Mouse (Mus musculus) adrenal gland, adult 8-10 months (tissue): Measurements from ENCODE around the gene Hnrnpul2. TPM values are rescaled to one million over a fixed set of nuclear protein-coding genes. Genes with fewer than 3 reads are reported as not detected.
"Not testable (repeated sequence)": the region's sequence is repeated elsewhere in the genome, so short reads cannot be mapped to it uniquely, and the experiment has no call there.

Experiments
- DNase-seq: peaks from one replicate; pipeline ENCODE4 v3.0.0; 2022
- total RNA-seq, 4 experiments: library from RNA; stranded (reverse); gene quantifications; 2 replicates each; pipeline ENCODE4 v1.2.4; 2022

Gene Hnrnpul2
- total RNA-seq, 4 experiments from 2014 or later = 66.4 to 84.4 (median 73.9) TPM

- no peak for DNase-seq
Measured at GRCm38 (mm10) chr19:8852236-8852928, 32.6 kb downstream of the Hnrnpul2 start.

- DNase-seq = no peak
Measured at GRCm38 (mm10) chr19:8853117-8853516, 33.3 kb downstream of the Hnrnpul2 start.

- DNase-seq = no peak
Measured at GRCm38 (mm10) chr19:8857689-8858088, 37.9 kb downstream of the Hnrnpul2 start.

GRCm38 (mm10) chr19:8859018-8859417 is 39.2 kb downstream of the Hnrnpul2 start:
- DNase-seq = no peak

- DNase-seq = no peak
Measured at GRCm38 (mm10) chr19:8864265-8864664, 44.5 kb downstream of the Hnrnpul2 start.

- not testable (repeated sequence) for DNase-seq
Measured at GRCm38 (mm10) chr19:8870381-8870780, 50.6 kb downstream of the Hnrnpul2 start.

GRCm38 (mm10) chr19:8870838-8871237 is 51.0 kb downstream of the Hnrnpul2 start:
- no peak for DNase-seq

- DNase-seq = peak; percentile 98
Measured at GRCm38 (mm10) chr19:8871267-8872186, 51.7 kb downstream of the Hnrnpul2 start, which contains the start of gene Ubxn1. TSS of gene Ubxn1 (plus strand) at chr19:8871496.

GRCm38 (mm10) chr19:8872266-8872840 is 52.5 kb downstream of the Hnrnpul2 start:
- DNase-seq = no peak

GRCm38 (mm10) chr19:8875031-8875430 is 55.2 kb downstream of the Hnrnpul2 start:
- DNase-seq = no peak

- peak; percentile 91 for DNase-seq
Measured at GRCm38 (mm10) chr19:8880311-8881033, 60.7 kb downstream of the Hnrnpul2 start, which contains the start of gene Uqcc3. TSS of gene Uqcc3 (minus strand) at chr19:8880923.

GRCm38 (mm10) chr19:8881034-8881392 is 61.2 kb downstream of the Hnrnpul2 start:
- no peak for DNase-seq

- DNase-seq = no peak
Measured at GRCm38 (mm10) chr19:8883616-8884015, 63.8 kb downstream of the Hnrnpul2 start, which contains the start of the genes Lbhd1 and Gm49403. TSS of gene Lbhd1 (plus strand) at chr19:8883732. TSS of gene Gm49403 (plus strand) at chr19:8883930.

Other genes with a start within 250 kb of the Hnrnpul2 start
- under 1 TPM in 3 of 4 experiments, not detected in 1; 0.07 to 0.40 (median 0.15) TPM for gene Slc22a8, start 228.8 kb upstream of the Hnrnpul2 start, total RNA-seq
- gene Slc22a6, start 202.0 kb upstream of the Hnrnpul2 start, total RNA-seq = not detected
- 1 to 10 TPM; 1.2 to 2.6 (median 1.8) TPM for gene Chrm1, start 156.2 kb upstream of the Hnrnpul2 start, total RNA-seq
- gene Slc3a2, start 96.6 kb upstream of the Hnrnpul2 start, total RNA-seq = 100 to 1,000 TPM; 210 to 266 (median 246) TPM
- 10 to 100 TPM; 49.1 to 60.4 (median 53.3) TPM for gene Wdr74, start 84.2 kb upstream of the Hnrnpul2 start, total RNA-seq
- gene 1700092M07Rik, start 79.3 kb upstream of the Hnrnpul2 start, total RNA-seq = 1 to 10 TPM in 3 of 4 experiments, under 1 TPM in 1; 0.64 to 4.4 (median 1.8) TPM
- gene Stx5a, start 78.6 kb upstream of the Hnrnpul2 start, total RNA-seq = 100 to 1,000 TPM in 3 of 4 experiments, 10 to 100 TPM in 1; 90.9 to 138 (median 118) TPM
- 100 to 1,000 TPM; 102 to 164 (median 148) TPM for gene Nxf1, start 62.9 kb upstream of the Hnrnpul2 start, total RNA-seq
- gene Tmem223, start 49.0 kb upstream of the Hnrnpul2 start, total RNA-seq = 100 to 1,000 TPM; 111 to 137 (median 123) TPM
- 10 to 100 TPM; 54.8 to 73.9 (median 63.9) TPM for gene Tmem179b, start 45.5 kb upstream of the Hnrnpul2 start, total RNA-seq
- 10 to 100 TPM; 16.6 to 26.8 (median 21.0) TPM for gene Taf6l, start 33.6 kb upstream of the Hnrnpul2 start, total RNA-seq
- gene Polr2g, start 21.4 kb upstream of the Hnrnpul2 start, total RNA-seq = 100 to 1,000 TPM in 2 of 4 experiments, 10 to 100 TPM in 2; 86.0 to 106 (median 102) TPM
- gene Zbtb3, start 17.5 kb upstream of the Hnrnpul2 start, total RNA-seq = 1 to 10 TPM; 2.5 to 4.9 (median 3.5) TPM
- gene Ttc9c, start 677 bp upstream of the Hnrnpul2 start, total RNA-seq = 10 to 100 TPM; 27.4 to 40.5 (median 35.9) TPM
- gene AC129217.1, start 9.8 kb downstream of the Hnrnpul2 start, total RNA-seq = not detected
- gene Bscl2, start 17.5 kb downstream of the Hnrnpul2 start, total RNA-seq = 100 to 1,000 TPM in 3 of 4 experiments, 10 to 100 TPM in 1; 96.6 to 137 (median 126) TPM
- 1 to 10 TPM; 4.7 to 9.8 (median 8.7) TPM for gene Gng3, start 19.2 kb downstream of the Hnrnpul2 start, total RNA-seq
- 1 to 10 TPM; 2.6 to 4.5 (median 3.3) TPM for gene Lrrn4cl, start 30.8 kb downstream of the Hnrnpul2 start, total RNA-seq
- 100 to 1,000 TPM; 203 to 231 (median 218) TPM for gene Ubxn1, start 51.5 kb downstream of the Hnrnpul2 start, total RNA-seq
- gene Uqcc3, start 60.9 kb downstream of the Hnrnpul2 start, total RNA-seq = 10 to 100 TPM; 53.2 to 91.0 (median 63.1) TPM
- 10 to 100 TPM in 3 of 4 experiments, 1 to 10 TPM in 1; 9.6 to 22.4 (median 14.5) TPM for gene Lbhd1, start 63.7 kb downstream of the Hnrnpul2 start, total RNA-seq
- gene Gm49403, start 63.9 kb downstream of the Hnrnpul2 start, total RNA-seq = not detected
- gene 1810009A15Rik, start 68.8 kb downstream of the Hnrnpul2 start, total RNA-seq = 10 to 100 TPM; 32.6 to 54.7 (median 45.3) TPM
- 10 to 100 TPM in 1 of 4 experiments, 1 to 10 TPM in 3; 2.6 to 10.6 (median 6.0) TPM for gene Gm49416, start 68.9 kb downstream of the Hnrnpul2 start, total RNA-seq
- 10 to 100 TPM; 22.9 to 27.8 (median 25.0) TPM for gene Ints5, start 73.0 kb downstream of the Hnrnpul2 start, total RNA-seq
- 100 to 1,000 TPM; 204 to 232 (median 222) TPM for gene Ganab, start 78.1 kb downstream of the Hnrnpul2 start, total RNA-seq
- gene B3gat3, start 100.4 kb downstream of the Hnrnpul2 start, total RNA-seq = 10 to 100 TPM; 61.3 to 72.9 (median 70.0) TPM
- gene Rom1, start 109.3 kb downstream of the Hnrnpul2 start, total RNA-seq = 10 to 100 TPM; 51.9 to 73.5 (median 54.9) TPM
- gene Eml3, start 109.5 kb downstream of the Hnrnpul2 start, total RNA-seq = 10 to 100 TPM; 57.9 to 87.6 (median 79.6) TPM
- 100 to 1,000 TPM in 2 of 4 experiments, 10 to 100 TPM in 2; 83.4 to 133 (median 102) TPM for gene Mta2, start 121.9 kb downstream of the Hnrnpul2 start, total RNA-seq
- 10 to 100 TPM; 22.9 to 31.9 (median 26.8) TPM for gene Tut1, start 133.8 kb downstream of the Hnrnpul2 start, total RNA-seq
- gene Eef1g, start 147.0 kb downstream of the Hnrnpul2 start, total RNA-seq = 100 to 1,000 TPM; 306 to 355 (median 328) TPM
- 100 to 1,000 TPM; 122 to 227 (median 158) TPM for gene Ahnak, start 169.3 kb downstream of the Hnrnpul2 start, total RNA-seq